Mouse (Mus musculus) granulocyte monocyte progenitor cell, adult 5-6 weeks (primary cell): ENCODE measurements at regions not wholly inside any gene's neighbourhood (a gene's known extent, or its start where the extent isn't known, plus 50 kb on each side); places are given as distances from the start of the nearest gene placed in this dataset.

Experiments
- ATAC-seq: replicated peaks from 2 replicates; pipeline ENCODE4 v1.8.0; 2016; ENCODE audit warnings: mild to moderate bottlenecking, moderate TSS enrichment, inconsistent platforms; ENCODE audit not compliant: poor library complexity, severe bottlenecking

DNA sequence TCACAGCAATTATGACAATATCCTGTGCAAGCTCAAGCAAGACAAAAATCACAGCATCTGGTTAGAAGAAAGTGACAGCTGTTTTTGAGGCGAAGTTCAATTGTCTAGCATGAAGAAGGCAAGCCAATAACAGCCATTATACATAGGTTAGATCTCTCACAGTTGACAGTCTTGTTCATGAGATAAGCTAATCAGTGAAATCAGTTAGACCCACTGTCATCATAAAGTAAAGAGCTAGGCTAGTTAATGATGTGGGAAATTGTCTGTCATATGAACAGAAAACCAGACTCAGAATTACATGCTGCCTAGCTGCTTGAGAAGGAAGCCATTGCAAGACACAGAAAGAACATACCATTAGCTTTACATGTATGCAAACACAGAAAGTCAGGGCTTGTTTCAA lies 470.2 kb upstream of the 5930422O12Rik start:
- ATAC-seq = no peak

DNA sequence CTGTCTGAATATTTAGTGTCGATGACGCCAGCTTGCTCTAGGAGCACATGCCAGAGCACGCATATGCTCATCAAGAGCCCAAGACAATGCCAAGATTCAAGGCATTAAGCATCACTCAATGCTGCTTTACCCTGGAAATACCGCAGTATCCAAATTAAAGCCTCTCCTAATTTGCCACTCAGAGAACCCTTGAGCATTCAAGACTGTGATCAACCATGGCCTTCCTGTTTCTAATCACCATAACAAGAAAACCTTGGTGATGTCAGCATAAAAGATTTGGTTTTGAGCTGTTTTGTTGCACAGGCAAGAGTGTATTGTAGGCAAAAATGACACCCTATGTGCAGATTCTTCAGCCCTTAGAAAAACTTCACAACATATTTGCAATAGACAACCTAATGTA lies 469.7 kb upstream of the 5930422O12Rik start:
- ATAC-seq = no peak

- ATAC-seq = no peak
Observed at GRCm38 (mm10) chr8:32959326-32960064, 469.0 kb upstream of the 5930422O12Rik start.

DNA sequence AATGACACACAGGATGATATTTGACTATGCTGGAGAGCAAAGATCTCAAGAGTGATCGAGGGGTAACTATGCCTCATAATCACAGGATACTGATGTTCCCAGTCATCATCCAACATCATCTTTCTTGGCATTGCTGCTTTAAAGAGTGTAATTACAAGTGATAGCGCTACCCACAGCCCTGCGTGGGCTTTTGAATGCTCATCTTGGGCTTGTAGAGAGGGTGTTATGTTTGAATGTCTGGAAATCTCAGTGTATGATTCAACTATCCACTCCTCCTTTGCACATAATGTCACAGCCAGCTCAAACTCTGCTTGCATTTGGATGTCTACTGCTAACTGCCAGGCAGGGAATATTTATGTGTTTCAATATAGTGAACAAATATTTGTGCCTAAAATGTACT lies 438.3 kb upstream of the 5930422O12Rik start:
- ATAC-seq = no peak

DNA sequence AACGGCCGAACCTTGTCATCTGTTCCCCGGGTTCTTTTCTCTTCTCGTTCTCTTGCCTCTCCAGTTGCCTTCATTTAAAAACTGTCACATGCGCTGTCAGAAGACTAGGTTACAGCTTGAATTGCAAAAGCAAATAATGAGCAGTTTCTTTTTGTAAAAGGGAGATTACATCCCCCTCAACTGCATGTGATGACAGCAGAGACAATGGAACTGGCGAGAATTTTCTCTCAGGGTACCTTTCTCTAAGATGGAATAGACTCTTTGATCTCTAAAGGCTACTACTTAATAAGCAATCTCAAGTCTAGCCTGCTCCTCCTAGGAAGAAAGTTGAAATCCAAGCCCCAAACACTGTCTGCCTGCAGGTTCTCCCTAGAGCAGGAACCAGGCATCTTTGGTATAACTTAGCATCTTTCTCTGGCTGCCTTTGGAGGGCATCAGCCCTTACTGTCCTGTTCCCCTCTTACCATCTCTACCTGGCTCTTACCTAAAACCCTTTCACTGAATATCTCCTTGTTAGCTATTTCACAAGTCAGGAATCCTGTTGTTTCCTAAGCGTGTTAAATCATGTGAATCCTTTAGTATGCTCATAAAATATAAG lies 424.4 kb upstream of the 5930422O12Rik start:
- no peak for ATAC-seq

DNA sequence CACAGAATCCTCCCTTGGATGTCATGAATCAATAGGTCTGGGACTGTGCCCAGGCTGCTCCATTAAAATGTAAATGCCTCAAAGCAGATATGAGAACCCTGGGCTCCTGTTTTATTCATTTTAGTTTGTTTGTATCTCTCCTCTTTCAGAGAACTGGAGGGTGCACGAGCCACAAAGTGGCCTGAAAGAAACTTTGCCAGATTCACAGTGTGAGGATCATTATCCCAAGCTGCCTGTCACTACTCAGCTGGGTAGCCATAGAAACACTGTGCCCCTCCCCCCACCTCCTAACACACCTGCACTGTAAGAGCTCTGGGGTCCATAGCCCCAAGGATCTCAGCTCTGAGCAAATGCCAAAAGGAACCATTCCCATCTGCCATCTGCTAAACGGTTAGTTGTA lies 423.9 kb upstream of the 5930422O12Rik start:
- no peak for ATAC-seq

DNA sequence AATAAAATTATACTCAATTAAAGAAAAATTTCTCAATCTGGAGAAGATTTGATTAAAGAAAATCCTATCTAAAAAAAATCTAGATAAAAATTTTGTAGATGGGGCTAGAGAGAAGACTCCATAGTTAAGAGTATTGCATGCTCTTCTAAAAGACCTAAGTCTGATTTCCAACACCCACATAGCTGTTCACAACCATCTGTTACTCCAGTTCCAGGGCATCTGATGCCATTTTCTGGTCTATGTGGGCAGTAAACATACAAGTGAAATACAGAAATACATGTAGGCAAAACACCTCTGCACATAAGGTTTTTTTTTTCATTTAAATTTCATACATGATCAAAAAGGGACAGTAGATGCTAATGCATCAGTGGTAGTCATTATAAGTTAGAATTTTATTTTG lies 418.4 kb upstream of the 5930422O12Rik start:
- ATAC-seq = no peak

GRCm38 (mm10) chr8:33012784-33013183 lies 415.7 kb upstream of the 5930422O12Rik start:
- no peak for ATAC-seq

- no peak for ATAC-seq
Observed at GRCm38 (mm10) chr8:33015861-33016260, 412.6 kb upstream of the 5930422O12Rik start.

- ATAC-seq = no peak
Observed at GRCm38 (mm10) chr8:33026973-33027372, 401.5 kb upstream of the 5930422O12Rik start.

DNA sequence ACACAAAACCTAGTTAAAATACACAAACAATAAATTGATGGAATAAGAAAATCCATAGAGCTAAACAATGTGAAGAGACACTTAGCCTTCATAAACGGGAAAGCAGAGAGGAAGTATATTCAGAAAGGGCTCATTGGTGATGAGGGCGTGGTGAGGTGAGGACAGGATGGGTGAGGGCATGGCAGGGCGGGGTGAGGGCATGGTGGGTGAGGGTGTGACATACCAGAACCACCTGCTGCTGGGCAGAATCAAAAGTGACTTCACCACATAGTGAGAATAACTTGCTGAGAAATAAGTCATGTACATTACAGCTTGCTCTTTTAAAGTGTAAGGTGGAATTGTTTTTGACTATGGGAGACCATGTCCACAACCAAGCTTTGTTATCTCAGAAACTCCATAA lies 399.1 kb upstream of the 5930422O12Rik start:
- no peak for ATAC-seq

DNA sequence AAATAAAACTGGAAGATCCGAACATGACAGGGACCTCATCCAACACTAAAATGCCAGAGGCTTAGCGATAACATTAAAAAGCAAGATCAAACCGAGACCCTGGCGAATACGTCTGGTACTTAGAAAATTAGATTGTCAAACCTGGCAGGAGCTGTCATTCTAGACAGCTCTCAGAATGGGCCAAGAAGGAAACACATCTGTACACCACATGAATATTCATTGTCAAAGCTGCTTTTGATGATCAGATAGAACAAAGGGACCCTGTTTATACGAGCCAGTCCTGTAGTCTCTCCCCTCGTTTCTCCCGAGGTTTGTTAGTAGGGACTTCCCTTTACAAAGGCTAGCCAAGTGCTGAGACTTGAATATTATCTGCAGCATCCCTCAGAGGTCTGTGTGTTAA lies 376.5 kb upstream of the 5930422O12Rik start:
- no peak for ATAC-seq

GRCm38 (mm10) chr8:33065566-33065965 lies 362.9 kb upstream of the 5930422O12Rik start:
- ATAC-seq = no peak

GRCm38 (mm10) chr8:33066168-33066567 lies 362.3 kb upstream of the 5930422O12Rik start:
- no peak for ATAC-seq

GRCm38 (mm10) chr8:33067453-33068039 lies 361.0 kb upstream of the 5930422O12Rik start:
- no peak for ATAC-seq

- no peak for ATAC-seq
Observed at GRCm38 (mm10) chr8:33068468-33068867, 360.0 kb upstream of the 5930422O12Rik start.

- no peak for ATAC-seq
Observed at GRCm38 (mm10) chr8:33075186-33075585, 353.3 kb upstream of the 5930422O12Rik start.

DNA sequence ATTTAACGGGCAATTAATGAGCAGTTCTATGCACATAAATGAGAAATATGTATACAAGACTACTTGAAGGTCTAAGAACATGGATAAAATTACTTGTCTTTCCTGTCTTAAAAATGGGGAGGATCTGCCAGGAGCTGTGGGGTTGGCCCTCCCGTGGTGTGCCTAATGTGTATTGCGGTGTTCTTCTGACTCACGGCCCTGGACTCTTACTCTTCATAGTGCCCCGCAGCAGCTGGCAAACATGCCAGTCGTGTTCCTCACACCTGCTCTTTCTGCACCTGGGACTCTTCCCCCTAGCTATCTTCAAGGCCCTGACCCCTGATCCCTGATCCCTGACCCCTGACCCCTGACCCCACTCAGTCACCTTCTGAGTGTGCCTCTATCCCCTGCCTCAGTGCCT lies 352.3 kb upstream of the 5930422O12Rik start:
- ATAC-seq = no peak

- ATAC-seq = no peak
Observed at GRCm38 (mm10) chr8:33078125-33078524, 350.4 kb upstream of the 5930422O12Rik start.

DNA sequence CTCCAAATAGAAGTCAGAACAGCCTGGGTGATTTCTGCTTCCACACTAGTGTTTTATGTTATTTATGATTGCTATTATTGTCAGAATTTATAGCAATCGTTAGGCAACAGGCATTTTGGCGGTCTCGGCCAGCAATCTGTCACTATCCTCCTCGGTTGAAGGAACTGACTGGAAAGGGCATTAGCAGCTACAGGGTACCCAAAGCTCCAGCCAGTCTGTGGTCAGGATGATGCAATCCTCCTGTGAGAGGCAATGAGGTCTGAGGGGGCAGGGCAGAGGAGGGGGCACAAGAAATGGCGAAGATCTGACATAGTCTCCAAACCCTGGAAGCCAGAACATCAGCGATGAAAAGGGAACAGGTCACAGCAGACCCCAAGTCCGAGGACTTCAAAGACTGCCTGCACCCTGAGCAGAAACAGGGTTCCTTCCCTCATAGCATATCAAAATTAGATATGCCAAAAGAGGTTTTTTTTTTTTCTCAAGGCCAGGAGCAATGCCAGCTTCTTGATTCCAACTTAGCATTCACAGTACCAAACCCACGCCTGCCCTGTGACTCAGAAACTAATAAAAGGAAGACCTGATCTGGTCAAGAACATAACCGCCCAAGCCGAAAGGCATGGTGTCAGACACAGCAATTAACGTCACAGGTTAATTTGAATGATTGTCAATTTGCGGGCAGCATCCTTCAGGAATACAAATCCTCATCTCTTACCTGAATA lies 348.5 kb upstream of the 5930422O12Rik start:
- no peak for ATAC-seq

DNA sequence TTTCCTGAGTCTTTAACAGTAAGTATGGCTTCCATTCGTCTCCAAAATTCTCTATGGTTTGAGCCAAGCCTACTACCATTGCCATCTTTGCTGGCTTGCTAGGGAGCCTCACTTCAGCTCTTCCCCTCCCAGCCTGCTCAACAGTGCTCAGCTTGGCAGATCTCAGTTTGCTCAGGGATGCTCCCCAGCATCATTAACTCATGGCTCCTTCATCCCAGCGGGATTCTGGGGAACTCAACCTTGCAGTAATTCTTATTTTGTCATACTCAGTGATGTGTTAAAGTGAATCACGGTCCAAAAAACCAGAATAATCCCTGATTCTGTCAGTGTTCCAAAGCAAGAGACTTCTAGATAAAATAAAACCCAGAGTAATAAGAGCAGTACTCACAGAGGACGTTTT lies 346.6 kb upstream of the 5930422O12Rik start:
- ATAC-seq = no peak
